Mouse (Mus musculus) kidney, embryonic 14.5 days (tissue): ENCODE data around the gene Srsf4. TPM values are rescaled to one million over a fixed set of nuclear protein-coding genes. Genes with fewer than 3 reads are reported as not detected.

Experiments
- ATAC-seq: fragments of 200-750 bp; cut with Nextera tagmentation; 2 replicates; pipeline ENCODE4 v1.8.0; 2017; ENCODE audit warnings: moderate number of reproducible peaks, mild to moderate bottlenecking, moderate TSS enrichment, moderate library complexity; ENCODE audit not compliant: low FRiP score, low TSS enrichment
- H3K27ac ChIP-seq: fragments of 300-500 bp; sonication (generic); 2 replicates; pipeline ENCODE4 v1.5.1; 2014; ENCODE audit warnings: low read depth, mild to moderate bottlenecking, low read length, moderate library complexity, mixed read lengths
- H3K27me3 ChIP-seq: fragments of 300-500 bp; sonication (generic); 2 replicates; pipeline ENCODE4 v1.6.1; 2014; ENCODE audit warnings: mild to moderate bottlenecking, low read length; ENCODE audit not compliant: control insufficient read depth, insufficient read depth
- H3K36me3 ChIP-seq: fragments of 300-500 bp; sonication (generic); 2 replicates; pipeline ENCODE4 v1.6.1; 2014; ENCODE audit warnings: low read length, mixed read lengths; ENCODE audit not compliant: control insufficient read depth, insufficient read depth
- H3K4me1 ChIP-seq: fragments of 300-500 bp; sonication (generic); 2 replicates; pipeline ENCODE4 v1.6.1; 2014; ENCODE audit warnings: low read length, mixed read lengths; ENCODE audit not compliant: control insufficient read depth, insufficient read depth
- H3K4me2 ChIP-seq: fragments of 300-500 bp; sonication (generic); replicated peaks from 2 replicates; pipeline ENCODE4 v1.6.1; 2014; ENCODE audit warnings: low read depth, mild to moderate bottlenecking, low read length
- H3K4me3 ChIP-seq: fragments of 300-500 bp; sonication (generic); 2 replicates; pipeline ENCODE4 v1.5.1; 2014; ENCODE audit warnings: mild to moderate bottlenecking, low read length
- H3K9ac ChIP-seq: fragments of 300-500 bp; sonication (generic); 2 replicates; pipeline ENCODE4 v1.6.1; 2014; ENCODE audit warnings: low read depth, mild to moderate bottlenecking, low read length, moderate library complexity
- H3K9me3 ChIP-seq: fragments of 300-500 bp; sonication (generic); 2 replicates; pipeline ENCODE4 v1.6.1; 2016; ENCODE audit warnings: low read length; ENCODE audit not compliant: control insufficient read depth
- WGBS: fragments of 180-500 bp; shearing (Covaris S2); extraction: QIAGEN DNeasy Blood & Tissue Kit; methylation state at CpG from one replicate; pipeline ENCODE4 v1.1.7; 2014; 5-methylcytosine and 5-hydroxymethylcytosine counted together
- polyA plus RNA-seq: library from polyadenylated mRNA; unstranded; fragments of >200 nt; fragmentation: Nextera tagmentation; extraction: Ambion mirVana; gene quantifications from 2 replicates; pipeline ENCODE4 v1.2.1, GENCODE M21; 2014

The Srsf4 gene
- polyA plus RNA-seq, 1 experiment from 2014 or later = 118 TPM

GRCm38 (mm10) chr4:131950657-131951056, 77.2 kb downstream of the Srsf4 start:
- no peak overlapping the region for H3K27ac ChIP-seq
- no peak for ATAC-seq
- no peak overlapping the region for H3K4me2 ChIP-seq
- no peak overlapping the region for H3K9ac ChIP-seq
- H3K36me3 ChIP-seq = peaks cover 13% of the 10 kb centered on the region
- H3K4me3 ChIP-seq = no peak overlapping the region
- WGBS = 60% methylated on average over 8 of the region's 8 CpGs
- H3K27me3 ChIP-seq = no peaks in the 10 kb centered on the region
- no peaks in the 10 kb centered on the region for H3K9me3 ChIP-seq
- peaks cover 4% of the 10 kb centered on the region; the same call in 1 of the 2 replicates for H3K4me1 ChIP-seq

Other genes with a start within 250 kb of the Srsf4 start
- gene Ptpru, start 35.3 kb upstream of the Srsf4 start, polyA plus RNA-seq = 17.0 and 25.2 TPM in 2 replicates
- 40.9 and 46.6 TPM in 2 replicates for gene Mecr, start 30.1 kb upstream of the Srsf4 start, polyA plus RNA-seq
- 1.8 and 2.1 TPM in 2 replicates for gene Tmem200b, start 48.2 kb downstream of the Srsf4 start, polyA plus RNA-seq
- gene Gm10300, start 201.1 kb downstream of the Srsf4 start, polyA plus RNA-seq = 0.09 TPM in 1 of 2 replicates, not detected in the other
- 52.5 and 78.5 TPM in 2 replicates for gene Epb41, start 201.7 kb downstream of the Srsf4 start, polyA plus RNA-seq